Mouse (Mus musculus) embryo, embryonic 10.5 days (tissue): ENCODE measurements around the gene Shoc2.
"Not testable (repeated sequence)": the region's sequence is repeated elsewhere in the genome, so short reads cannot be mapped to it uniquely, and the experiment has no call there.

Experiments
- DNase-seq: peaks from one replicate; pipeline ENCODE4 v3.0.0-alpha.2; 2015; ENCODE audit warnings: low spot score

Shoc2 gene

DNA sequence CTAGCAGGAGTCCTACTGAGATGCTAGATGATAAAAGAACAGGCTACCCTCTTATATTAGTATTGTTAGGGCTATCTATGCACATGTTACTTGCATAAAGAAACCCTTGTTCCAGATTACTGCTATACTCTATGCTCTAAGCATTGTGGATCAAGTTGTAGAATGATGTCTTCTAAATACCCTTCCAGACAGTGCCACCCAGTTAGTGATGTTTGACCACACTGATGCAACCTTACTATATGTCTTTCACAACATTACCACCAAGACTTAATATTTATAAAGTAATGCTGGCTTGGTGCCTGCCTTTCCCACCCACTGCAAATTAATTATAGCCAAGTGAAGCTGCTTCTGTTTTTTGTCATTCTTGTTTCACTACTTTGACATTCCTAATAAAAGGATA is 11.1 kb upstream of the Shoc2 start:
- DNase-seq: no peak

DNA sequence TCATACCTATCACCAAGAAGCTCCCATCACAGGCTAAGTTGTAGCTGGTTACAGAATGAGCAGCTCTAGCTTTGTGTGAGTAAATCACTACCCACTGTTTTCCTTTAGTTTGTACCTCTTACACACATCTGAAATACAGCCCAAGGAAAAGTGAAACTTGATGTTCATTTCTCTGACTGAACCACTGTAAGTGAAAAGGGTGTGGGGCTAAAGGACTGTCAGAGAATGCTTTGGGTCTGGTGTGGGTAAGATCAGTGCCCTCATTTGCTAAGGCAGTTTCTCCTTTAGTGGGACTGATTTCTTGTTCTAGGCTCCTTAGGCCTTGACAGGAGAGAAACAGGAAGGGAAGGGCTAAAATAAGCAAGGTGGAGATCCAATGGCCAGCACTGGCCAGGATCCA is 10.1 kb upstream of the Shoc2 start:
- no peak for DNase-seq

DNA sequence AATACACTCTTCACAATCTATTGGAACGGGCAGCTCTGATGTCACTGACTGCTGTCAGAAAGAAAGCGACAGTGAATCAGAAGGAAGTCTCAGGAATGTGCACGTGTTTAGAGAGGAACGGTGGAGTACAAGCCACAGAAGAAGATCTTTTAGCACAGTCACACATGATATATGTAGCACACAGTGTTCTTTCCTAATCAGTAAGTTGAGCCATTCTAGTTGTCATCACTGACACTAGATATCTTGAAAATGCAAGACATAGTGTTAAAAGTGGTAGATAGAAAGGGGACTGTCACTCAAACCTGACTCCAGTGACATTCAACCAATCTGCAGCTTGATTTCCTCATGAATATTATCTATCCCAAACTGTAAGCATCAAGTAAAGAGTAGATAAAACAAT is 4.6 kb upstream of the Shoc2 start:
- no peak for DNase-seq

DNA sequence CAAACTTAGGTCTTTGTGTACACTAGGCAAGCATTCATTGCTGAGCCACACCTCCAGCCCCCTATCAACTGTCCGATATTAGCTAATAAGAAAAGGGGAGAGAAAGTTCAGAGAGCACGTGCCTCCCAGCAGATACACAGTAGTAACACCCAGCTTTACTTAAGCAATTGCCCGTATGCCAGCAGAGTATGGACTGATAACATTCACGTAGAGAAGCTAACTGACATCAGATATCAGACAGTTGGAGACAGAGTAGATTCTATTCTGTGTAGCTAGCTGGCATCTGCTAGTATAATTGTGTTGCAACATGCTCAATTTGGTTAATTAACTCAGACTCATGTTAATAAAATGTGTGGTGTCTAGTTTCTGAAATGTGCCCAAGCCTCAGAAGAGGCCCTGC is 3.0 kb upstream of the Shoc2 start:
- DNase-seq: no peak

DNA sequence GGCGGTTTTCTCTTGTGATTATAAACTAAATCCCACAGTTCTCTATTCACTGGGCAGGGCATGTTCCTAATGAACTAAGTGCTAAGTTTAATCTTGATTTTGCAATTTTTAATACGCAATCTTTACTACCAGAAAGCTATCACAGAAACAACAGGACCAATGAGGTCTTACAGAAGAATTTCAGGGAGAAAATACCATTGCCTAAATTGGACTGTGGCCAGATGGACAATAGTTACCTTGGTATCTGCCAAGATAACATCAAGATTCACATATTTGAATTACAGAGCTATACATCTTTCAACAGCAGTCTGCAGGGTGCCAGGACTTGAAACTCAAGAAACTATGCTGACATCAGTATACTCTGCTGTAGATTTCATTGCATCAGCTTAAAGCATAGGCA is 1.8 kb upstream of the Shoc2 start:
- no peak for DNase-seq

DNA sequence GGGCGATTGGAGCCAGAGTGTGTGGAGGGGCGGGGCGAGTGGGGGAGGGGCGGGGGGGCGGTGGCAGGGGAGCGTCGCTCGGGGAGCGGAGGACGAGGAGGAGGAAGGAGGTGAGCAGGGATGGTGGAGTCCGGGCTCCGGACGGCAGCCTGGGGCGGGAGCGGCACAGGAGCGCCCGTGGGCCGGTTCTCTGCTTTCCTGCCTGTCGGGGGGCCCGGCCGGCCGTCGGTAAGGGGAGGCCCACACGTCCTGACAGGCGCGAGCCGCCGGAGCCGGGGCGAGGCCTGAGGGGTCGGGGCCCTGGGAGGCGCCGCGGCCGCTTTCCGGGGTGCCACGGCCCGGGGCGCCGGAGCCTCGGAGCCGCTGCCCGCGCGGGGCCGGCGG is 672 bp downstream of the Shoc2 start:
- DNase-seq: no peak

DNA sequence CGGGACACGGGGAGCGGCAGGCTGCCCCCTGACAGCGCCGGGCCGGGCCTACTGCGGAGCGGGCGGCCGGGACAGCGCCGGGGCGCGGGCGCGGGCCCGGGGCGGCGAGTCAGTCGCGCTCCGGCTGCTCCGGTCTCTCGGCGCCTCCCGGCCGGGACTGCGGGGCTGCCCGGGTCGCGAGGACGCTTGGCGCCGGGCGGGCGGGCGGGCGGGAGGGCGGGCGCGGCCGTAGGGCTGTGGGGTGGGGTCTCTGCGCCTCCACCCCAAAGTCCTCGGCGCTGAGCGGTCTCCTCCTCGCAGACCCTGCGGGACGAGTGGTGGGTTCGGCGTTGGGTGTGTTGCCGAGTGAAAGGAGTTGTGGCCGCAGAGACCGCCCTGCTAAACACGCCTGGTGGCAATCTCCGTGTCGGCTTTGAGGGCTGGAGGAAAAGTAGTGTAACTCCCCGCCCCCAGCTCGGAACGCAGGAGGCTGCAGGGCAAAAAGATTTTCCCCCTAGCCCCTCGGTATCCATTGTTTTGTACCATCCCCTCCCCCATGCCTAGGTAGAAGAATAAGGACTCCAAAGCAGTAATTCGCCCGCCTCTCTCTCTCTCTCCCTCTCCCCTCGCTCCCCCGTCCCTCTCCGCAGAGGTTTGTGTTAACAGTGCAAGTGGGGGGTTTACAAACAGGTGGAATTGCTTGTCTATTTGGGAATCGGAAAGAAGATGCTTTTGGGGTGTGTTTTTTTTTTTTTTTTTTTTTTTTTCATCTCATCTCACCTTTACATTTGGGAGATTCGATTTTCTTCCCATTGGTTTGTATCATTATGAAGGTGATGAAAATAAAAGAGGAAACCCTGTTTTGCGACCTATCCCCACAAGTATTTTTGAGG is 1.3 kb downstream of the Shoc2 start:
- DNase-seq: peak; percentile 81

DNA sequence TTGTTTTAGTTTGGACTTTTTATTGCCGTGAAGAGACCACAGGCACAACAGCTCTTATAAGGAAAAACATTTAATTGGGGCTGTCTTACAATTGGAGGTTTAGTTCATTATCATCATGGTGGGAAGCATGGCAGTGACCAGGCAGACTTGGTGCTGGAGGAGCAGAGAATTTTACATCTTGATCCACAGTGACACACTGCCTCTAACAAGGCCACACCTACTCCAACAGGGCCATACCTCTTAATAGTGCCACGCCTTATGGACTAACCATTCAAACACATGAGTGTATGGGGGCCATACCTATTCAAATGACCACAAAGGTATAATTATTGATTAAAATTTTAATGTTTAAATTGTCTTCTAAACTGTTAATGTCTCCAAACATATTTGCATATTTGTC is 13.4 kb downstream of the Shoc2 start:
- DNase-seq: no peak

DNA sequence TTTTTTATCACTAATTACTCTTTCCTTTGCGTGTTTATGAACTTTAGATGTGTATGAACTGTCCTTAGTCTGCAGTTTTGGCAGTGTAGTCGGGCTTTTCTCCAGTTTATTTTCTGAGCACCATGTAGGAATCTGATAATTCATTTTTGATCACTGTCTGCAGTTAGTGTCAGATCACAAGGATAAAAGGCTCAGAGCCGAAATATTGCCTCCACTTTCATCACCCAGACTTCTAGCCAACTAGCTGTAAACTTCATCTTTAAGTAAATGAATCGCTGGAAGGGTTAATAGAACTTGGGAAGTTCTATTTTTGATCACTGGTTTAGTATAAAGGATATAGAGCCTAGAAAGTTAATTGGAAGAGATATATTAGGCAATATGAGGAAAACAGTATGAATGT is 18.4 kb downstream of the Shoc2 start:
- no peak for DNase-seq

DNA sequence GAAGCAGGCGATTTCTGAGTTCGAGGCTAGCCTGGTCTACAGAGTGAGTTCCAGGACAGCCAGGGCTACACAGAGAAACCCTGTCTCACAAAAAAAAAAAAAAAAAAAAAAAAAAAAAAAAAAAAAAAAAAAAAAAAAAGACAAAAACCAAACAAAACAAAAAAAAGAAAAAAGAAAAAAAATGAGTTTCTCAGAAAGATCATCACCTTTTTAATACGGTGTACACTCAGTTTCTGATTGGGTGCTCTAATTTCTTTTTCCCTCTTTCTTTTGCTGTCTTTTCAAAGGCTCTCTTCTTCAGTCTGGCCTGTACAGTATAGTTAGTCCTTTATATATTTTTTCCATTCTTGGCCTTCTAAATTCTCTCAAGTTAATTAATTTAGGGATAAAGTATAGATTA is 20.2 kb downstream of the Shoc2 start:
- DNase-seq: not testable (repeated sequence)

DNA sequence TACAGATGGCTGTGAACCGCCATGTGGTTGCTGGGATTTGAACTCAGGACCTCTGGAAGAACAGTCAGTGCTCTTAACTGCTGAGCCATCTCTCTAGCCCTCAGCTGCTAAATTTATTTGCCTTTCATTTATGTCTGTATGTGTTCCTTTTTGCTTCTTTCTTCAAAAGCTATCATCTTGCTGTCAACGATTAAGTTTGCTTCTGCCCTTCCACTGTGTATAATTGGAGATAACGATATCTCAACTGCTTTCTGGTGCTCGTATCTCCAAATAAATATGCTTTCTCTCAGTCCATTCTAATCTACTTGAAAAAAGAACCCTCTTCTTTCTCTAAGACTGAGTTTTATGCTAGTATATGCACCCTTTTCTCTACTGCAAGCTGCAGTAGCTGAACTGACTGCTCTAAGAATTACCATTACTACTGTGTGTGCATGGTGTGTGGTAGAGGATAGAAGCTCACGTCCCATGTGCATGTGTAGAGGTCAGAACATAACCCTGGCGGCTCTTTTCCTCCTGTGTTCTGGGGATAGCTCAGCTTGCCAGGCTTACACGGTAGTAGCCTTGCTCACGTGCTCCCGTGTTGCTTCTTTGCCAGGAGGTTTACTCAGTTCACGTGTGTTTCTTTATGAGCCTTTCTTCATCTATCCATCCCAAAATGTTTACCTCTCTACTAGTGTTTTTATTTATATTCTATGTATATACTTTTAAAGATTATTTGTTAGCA is 21.0 kb downstream of the Shoc2 start:
- DNase-seq: no peak

DNA sequence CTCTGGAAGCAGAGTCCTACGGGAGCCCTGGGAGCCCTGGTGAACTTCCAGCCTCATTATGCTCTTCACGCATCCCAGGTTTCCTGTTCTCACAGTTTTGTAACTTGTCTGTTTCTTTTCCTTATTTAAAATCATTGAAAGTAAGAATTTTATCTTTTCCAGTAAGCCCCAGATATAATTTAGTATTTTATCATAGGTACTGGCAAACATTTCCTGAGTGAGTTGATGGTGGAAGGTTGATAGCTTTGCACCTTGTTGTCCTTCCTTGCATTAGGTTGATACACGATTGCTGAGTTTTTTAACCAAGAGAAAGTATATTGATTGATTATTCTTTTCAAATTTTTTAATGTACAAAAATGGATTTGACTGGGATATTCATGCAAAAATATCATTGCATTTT is 25.1 kb downstream of the Shoc2 start:
- no peak for DNase-seq

DNA sequence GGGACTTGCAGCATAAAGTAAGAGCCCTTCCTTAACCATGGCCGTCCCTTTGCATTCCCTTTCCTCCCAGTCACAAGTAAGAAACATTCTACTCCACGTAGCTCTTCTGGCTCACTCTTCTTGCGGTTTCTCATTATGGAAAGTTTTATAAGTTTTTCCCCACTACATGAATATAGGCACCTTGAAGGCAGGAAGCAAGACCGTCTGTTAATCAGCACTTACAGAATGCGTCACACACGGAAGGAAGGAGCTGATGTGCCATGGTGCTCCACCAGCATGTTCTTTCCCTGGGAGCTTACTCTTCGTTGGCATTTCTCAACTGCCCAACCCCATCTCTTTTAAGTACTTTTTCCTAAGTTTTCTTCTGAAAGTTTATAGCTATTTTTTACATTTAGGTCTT is 27.8 kb downstream of the Shoc2 start:
- DNase-seq: no peak

DNA sequence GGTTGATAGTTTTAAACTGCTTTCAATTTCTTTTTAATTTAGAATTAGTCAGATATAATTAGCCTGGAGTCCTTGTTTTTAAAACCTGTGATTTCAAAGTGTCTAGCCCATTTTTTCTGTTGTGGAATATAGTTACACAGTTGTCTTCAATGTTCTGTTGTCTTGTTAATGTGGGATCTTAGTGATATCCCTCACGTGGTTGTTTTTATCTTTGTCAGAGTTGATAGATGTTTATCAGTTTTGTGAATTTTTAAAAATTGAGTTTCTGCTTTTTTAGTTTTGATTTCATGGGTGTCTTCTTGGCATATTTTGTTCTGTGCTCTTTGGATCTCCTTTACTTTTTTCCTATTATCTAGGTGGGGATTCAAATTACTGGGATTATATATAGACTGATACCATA is 29.6 kb downstream of the Shoc2 start:
- DNase-seq: no peak

DNA sequence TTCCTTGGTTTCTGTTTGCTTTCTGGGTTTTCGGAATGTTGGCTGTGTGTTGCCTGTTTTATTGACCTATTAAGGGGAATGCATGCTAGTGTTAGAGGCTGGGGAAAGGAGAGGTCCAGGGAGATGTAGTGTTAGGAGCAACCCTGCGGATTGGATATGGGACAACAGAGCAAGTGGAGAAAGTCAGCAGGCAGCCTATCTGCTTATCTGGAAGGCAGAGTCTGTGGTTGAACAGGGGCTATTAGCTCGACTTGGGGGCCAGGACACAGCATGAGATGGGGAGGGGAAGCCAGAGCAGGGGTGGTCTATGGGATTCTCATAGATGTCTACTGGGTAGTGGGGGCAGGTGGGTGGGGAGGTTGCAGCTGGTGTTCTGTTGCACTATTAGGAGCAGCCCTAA is 37.9 kb downstream of the Shoc2 start:
- DNase-seq: no peak

DNA sequence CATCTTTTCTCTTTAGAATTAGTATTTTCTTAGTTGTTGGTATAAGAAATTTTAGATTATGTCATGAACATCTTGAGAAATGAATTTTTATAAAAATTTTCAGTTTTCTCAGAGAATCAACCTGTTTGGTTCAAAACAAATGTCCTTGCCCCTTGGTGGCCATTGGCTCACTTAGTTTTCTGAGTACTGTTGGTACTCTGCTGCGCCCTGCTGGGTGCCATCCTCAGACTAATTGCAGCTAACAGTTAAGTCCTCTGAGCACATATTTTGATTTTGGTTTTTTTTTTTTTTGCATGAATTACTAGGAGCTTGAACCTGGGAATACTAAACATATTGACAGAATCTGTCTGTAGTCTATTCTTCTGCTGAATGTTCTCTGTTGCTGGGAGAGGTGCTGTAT is 39.2 kb downstream of the Shoc2 start:
- DNase-seq: no peak

DNA sequence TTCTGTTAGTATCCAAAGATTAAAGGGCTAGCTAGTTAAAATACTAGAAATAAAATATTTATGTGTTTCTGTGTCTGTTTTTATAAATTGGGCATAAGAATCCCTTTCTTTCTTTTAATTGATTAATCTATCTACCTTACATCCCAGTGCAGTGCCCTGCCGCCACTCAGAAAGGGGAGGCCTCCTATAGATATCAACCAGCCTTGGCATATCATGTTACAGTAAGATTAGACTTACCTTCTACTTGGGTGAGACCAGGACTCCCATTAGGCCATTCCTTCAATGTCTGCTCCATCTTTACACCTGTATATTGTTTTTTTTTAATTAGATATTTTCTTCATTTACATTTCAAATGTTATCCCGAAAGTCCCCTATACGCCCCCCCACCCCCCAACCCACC is 40.5 kb downstream of the Shoc2 start:
- no peak for DNase-seq

DNA sequence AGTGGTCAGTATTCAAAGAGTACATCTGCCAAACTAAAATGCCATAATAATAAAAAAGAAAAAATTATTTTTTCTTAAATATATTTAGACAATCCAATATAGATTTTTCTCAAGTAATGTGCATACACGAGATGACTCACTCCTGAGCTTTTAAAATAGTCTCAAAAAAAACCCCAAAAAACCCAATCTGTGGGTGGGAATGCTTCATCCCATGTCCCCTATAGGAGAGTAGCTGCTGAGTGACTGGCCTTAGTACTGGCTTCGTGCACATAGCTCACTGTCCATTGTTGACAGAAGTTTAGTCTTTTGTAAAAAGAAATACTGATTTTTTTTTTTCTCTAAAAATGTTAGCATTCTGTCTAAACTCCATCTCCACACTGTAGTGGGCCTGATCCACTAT is 46.4 kb downstream of the Shoc2 start:
- no peak for DNase-seq

DNA sequence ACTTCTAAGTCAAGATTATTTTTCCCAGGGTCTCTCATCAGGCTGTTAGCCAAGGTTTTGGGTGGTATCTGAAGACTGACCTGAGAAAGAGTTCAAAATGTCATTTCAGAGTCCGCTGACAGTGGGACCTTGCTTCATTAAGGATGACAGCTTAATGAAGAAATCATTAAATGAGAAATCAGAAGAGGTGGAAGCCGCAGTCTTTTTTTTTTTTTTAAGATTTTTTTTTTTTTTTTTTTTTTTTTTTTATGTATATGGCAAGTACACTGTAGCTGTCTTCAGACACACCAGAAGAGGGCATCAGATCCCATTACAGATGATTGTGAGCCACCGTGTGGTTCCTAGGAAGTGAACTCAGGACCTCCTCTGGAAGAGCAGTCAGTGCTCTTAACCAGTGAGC is 49.8 kb downstream of the Shoc2 start:
- DNase-seq: no peak

DNA sequence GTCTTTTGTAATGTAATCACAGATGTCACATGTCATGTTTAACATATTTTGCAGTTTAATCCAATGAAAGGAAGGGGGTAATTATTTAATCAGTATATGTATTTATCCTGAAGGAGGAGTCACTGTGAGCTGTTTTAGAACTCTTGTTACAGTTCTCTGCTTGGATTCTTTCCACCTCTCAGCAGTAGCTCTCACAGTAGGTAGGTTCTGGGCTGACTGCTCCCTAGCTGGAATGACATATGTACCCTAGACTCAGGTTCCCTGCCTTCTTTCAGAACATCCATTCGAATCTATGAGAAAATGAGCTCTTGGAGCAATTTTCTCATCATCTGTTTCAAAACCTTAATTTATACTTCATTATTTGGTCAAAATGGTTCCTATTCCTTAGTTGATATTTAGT is 50.2 kb downstream of the Shoc2 start:
- DNase-seq: no peak

DNA sequence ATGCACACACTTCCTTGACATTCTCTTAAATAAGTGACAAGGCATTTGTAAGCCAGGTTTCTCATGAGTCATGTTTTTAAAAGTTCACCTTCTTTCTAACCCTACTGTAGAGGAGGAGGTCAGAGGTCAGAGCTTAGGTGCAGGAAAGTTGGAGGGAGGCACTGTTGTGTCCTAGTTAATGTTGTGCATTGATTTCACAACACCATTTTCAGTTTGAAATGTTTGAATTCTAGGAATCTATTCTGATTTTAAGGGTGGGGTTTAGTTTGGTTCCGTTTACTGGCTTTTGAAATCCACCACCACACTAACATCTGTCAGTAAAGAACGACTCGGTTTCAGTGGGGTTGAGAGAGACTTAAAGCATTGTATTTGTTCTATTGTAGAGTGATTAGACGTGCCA is 66.9 kb downstream of the Shoc2 start:
- no peak for DNase-seq

DNA sequence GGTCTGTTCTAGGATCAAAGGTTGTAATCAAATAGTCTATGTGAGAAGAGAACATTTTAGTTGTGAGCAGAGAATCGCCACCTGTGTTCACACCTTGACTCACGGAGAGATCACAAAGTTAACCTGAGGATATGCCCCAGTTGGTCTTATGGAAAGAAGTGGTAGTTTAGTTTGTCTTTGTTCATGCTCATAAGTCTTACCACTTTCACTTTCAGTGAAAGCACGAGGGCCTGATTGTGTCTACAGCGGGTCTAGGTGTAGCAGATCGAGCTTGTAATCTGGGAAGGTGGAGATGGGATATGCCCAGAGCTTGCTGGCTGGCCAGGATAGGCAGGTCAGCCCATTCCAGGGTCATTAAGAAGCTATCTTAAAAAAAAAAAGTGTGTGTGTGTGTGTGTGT is 70.9 kb downstream of the Shoc2 start:
- DNase-seq: no peak

DNA sequence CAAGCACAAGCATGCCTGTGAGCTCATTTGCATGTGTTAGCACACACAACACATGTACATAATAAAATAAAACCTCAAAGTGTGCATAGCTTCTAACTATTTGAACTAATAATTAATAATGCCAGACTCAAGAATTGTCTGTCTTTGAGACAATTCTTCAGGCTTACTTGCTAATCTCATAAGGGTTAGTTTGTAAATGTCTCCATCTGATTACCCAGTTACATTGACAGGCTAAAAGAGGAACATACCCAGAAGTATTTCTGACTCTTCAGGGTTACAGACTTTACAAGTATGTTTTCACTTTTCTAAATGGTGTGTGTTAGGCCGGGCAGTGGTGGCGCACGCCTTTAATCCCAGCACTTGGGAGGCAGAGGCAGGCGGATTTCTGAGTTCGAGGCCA is 71.4 kb downstream of the Shoc2 start:
- no peak for DNase-seq

DNA sequence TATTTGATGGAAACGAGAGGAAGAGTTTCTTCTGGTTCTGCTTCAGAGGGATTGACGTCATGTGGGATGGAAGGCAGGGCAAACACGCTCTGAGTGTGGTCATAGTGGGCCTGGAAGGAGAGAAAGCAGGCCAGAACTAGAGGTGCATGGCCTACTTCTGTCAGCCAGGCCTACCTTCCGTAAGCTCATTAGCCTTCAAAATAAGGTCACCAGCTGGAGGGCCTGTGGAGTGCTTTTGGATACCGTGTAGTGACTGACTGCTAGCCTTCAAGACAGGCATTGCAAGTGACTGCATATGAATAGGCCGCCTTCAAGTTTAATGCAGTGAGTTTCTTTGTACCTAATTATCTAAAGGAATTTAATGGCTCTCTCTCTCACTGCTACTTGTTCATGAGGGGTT is 91.0 kb downstream of the Shoc2 start:
- DNase-seq: no peak
